Mouse (Mus musculus): ENCODE measurements around the gene Ccdc15.

Ccdc15 gene

DNA sequence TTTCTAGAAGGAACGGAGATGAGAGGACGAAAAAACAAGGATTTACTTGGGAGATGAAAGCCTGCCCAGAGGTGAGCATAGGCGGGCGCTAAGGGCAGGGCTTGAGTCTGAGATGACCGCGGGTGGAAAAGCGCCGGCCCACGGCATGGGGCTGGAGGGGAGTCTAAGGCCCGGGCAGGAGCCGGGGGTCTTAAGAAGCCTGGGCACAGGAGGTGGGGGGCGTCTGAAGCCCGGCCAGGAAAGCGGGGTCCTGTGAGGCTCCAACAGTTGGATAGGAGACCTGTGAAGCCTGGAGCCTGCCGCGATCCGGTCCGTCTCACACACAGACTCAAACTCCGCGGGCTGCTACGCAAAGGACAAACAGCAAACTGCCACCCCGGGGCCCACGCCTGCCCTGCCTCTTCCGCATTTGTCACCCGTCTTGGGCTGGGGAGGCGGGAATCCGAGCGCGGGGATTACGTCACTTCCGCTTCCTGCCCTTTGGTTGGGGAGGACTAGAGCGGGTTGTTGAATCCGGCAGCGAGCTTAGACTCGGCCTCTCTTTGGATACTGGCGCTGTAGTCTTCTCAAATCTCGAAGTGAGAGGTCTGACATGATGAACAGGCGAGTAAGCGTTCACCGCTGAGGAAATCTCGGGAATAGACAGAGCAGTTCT is at the start of gene Ccdc15:
TSS of gene Ccdc15 (minus strand) at position 445 of the 655 bp plus-strand sequence.
- DNase-seq: peak; percentile 96

GRCm38 (mm10) chr9:37393482-37394131 is 45.4 kb upstream of the Ccdc15 start:
- DNase-seq: no peak

- no peak for DNase-seq
These were observed 43.8 kb upstream of the Ccdc15 start for GRCm38 (mm10) chr9:37392071-37392470.

- no peak for DNase-seq
These were observed 42.7 kb upstream of the Ccdc15 start for GRCm38 (mm10) chr9:37390891-37391290.

DNA sequence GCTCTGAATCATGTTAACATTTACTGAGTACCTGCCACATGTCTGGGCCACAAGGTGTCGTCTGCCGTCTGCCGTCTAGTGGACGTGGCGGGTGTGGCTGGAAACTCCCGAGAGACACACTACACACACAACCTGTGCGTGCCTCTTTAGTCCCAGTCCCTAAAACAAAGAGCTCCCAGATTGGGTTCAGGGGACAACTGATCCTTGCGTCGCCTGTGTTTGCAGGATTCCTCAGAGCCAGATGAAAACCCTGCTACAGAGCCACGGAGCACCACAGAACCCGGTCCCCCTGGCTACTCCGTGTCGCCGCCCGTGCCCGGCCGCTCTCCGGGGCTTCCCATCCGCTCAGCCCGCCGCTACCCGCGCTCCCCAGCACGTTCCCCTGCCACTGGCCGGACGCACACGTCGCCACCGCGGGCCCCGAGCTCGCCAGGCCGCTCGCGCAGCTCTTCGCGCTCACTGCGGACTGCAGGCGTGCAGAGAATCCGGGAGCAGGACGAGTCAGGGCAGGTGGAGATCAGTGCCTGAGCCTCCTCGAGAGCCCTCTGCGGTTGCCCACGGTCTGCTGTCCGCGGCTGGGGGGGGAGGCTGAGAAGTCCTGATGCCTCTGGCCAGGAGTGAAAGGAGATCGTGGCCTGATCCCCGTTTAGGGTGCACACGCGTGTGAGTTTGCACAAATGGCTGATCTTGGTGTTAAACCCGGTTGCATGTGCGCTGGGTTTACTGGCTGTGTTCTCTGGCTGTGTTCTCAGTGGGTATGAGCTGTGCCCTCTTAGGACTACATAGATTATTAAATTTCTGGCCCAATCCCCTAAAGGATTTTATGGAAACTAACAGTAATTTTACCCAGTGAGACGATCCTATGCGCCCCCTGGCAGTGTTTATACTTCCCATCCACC is 36.3 kb upstream of the Ccdc15 start:
- peak; percentile 33 for DNase-seq

GRCm38 (mm10) chr9:37383161-37383560 is 34.9 kb upstream of the Ccdc15 start:
- DNase-seq: no peak

GRCm38 (mm10) chr9:37375718-37376117 is 27.5 kb upstream of the Ccdc15 start:
- DNase-seq: no peak

GRCm38 (mm10) chr9:37371232-37371801 is 23.1 kb upstream of the Ccdc15 start:
- no peak for DNase-seq

DNA sequence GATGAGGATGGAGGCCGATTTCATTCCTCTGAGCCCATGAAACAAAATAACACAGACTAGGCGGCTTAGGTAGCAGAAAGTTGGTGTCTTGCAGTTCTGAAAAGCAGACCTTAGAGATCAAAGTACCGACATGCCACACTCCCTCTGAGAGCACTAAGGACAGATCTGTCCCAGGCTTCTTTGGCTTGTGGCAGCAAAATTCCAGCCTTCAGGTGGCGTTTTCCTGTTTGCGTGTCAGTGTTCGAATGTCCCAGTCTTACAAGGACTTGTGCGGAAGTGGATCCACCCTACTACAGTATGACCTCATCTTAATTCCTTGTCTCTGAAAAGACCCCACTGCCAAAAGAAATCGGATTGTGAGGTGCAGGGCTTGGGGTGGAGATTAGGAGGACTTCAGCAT is 20.6 kb upstream of the Ccdc15 start:
- DNase-seq: no peak

DNA sequence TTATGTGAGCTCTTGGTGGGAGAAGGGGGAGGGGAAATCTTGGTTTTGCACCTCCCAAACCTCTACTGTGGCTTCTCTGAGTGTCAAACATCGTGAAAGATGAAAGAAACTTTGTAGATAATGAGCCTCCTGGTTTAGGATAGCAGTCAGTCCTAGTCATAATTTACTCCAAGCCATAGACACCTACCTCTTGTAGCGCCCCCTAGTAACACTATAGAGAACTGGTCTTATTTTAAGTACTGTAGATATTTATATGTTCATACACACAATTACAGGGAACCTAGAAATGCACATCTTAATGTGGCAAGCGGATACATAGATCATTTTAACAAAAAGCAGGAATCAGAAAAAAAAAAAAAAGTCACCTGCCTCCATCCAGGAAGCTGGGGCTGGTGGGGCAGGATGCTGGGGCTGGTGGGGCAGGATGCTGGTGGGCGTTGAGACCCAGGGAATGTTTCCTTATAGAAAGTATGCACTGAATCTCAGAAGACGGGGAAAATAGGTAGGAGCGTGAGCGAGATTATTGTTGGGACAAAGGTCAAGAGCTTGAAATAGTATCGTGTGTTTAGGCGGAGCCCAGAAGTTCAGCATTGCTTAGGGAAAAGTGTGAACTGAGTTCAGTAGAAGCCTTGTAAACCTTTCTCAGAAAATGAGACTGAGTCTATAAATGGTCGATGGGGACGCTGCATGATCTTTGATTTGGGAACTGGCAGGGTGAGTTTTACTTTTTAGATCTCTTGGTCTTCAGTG is 20.0 kb upstream of the Ccdc15 start:
- no peak for DNase-seq

GRCm38 (mm10) chr9:37367301-37368080 is 19.3 kb upstream of the Ccdc15 start, which contains the start of gene Hepacam:
TSS of gene Hepacam (plus strand) at chr9:37367351.
- no peak for DNase-seq

- DNase-seq: no peak
These were observed 17.5 kb upstream of the Ccdc15 start for GRCm38 (mm10) chr9:37365706-37366105.

GRCm38 (mm10) chr9:37364392-37364791 is 16.2 kb upstream of the Ccdc15 start:
- DNase-seq: no peak

GRCm38 (mm10) chr9:37363551-37363950 is 15.3 kb upstream of the Ccdc15 start:
- DNase-seq: no peak

- DNase-seq: no peak
These were observed 14.6 kb upstream of the Ccdc15 start for GRCm38 (mm10) chr9:37362881-37363280.

- no peak for DNase-seq
These were observed 13.9 kb upstream of the Ccdc15 start for GRCm38 (mm10) chr9:37362084-37362483.

DNA sequence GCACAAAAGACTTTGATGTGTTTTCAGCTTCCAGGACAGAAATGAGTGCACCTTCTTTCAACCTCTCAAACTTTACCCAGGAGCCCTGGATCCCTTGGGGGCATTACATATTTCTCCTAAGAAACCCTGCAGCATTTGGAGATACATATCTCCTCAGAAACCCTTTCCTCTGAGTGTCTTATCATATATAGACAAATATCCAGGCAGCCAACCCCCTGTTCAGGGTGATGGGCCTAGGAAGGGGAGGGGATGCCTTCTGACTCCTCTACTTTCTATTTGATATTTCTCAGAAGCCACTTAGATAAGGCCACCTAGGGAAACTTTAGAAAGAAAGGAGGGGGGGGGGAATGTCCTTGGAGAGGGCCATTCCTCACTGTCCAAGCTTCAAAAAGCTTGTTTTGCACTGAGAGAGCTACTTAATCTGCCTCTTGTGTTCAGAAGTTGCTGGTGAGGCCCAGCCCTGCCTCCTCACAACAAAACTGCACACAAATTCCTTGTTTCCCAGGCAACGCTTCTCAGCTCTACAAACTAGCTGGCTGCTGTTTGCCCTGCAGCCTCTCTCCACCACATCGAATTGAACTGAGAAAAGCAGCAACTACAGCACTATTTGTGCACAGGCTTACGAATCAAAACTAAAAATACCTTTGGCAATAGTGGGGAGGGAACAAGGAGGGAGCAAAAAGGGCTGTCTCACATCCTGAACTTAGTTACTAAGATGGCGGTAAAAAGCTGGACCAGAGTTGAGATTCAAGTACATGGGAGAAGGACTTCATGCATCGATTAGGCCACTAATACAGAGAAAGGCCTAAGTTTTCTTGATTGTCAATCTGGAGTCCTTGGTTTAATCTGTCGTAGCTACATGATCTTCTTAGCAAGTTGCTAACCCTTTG is 11.3 kb upstream of the Ccdc15 start:
- no peak for DNase-seq

DNA sequence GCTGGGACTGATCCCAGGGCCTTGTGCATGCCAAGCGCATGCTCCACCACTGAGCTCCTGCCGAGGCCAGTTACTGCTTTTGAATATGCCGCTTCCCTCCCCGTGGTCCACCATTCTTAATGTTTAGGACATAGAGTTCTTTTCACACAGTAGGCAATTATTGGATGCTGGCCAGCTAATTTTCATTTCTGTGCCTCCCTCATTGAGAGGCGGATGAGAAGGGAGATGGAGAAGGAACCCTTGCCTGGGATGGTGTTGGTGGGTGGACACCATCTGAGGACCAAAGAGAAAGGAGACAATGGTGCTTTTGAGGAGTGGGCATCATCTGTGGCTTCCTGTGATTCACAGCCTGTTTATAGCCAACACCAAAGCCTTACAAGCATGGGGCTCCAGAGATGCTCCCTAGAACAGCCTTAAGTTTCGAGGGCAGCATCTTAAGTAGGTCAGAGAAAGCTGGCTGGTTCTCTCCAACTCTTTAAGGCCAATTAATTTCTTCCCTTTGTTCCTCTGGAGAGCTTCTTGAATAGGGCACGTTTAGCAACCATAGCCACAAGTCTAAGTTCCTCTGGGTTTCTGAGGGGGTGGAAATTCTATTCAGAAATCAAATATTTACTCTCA is 10.6 kb upstream of the Ccdc15 start:
- no peak for DNase-seq

DNA sequence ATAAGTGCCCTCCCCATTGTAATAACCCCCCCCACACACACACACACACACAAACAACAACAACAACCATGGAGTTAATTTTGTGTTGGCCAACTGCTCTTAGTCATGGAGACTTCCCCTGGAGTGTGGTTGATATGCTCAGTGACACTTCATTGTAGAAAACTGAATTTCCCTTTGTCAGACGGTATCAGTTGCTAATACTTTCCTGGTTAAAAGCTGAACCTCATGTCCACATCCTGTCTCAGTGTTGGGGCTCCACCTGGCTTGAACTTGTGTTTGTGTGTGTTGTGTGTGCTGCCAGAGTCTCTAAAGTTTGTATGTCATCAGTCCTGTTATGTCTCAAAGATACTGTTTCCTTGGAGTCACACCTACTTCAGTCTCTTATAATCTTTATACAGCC is 6.3 kb upstream of the Ccdc15 start:
- DNase-seq: no peak

GRCm38 (mm10) chr9:37351266-37351665 is 3.0 kb upstream of the Ccdc15 start:
- DNase-seq: no peak
